Mouse (Mus musculus): Measurements from ENCODE around the gene Cacnb2. TPM values are rescaled to one million over a fixed set of nuclear protein-coding genes. Genes with fewer than 3 reads are reported as not detected.

The Cacnb2 gene
- polyA plus RNA-seq, 1 experiment = not detected

- Histone ChIP-seq H3K4me3 (ENCODE audit: insufficient read depth, low read depth, low read length) (no peak overlapping the region), H3K4me1 (ENCODE audit: control insufficient read depth, insufficient read depth, insufficient read length, low read length) (no peaks in the 10 kb centered on the region), H3K27ac (replicated peaks; ENCODE audit: low read depth, low read length) (no peak overlapping the region)
Observed at GRCm38 (mm10) chr2:14888406-14889195, 285.7 kb downstream of the Cacnb2 start.

- no peak overlapping the region for H3K27ac ChIP-seq (replicated peaks; ENCODE audit: low read depth, low read length)
- H3K4me1 ChIP-seq (ENCODE audit: control insufficient read depth, insufficient read depth, insufficient read length, low read length) = no peaks in the 10 kb centered on the region
- H3K4me3 ChIP-seq (ENCODE audit: insufficient read depth, low read depth, low read length) = no peak overlapping the region
Observed at GRCm38 (mm10) chr2:14903837-14904236, 300.9 kb downstream of the Cacnb2 start.

- no peaks in the 10 kb centered on the region for H3K4me1 ChIP-seq (ENCODE audit: control insufficient read depth, insufficient read depth, insufficient read length, low read length)
- H3K4me3 ChIP-seq (ENCODE audit: insufficient read depth, low read depth, low read length) = no peak overlapping the region
- H3K27ac ChIP-seq (replicated peaks; ENCODE audit: low read depth, low read length) = no peak overlapping the region
Observed at GRCm38 (mm10) chr2:14904865-14905264, 302.0 kb downstream of the Cacnb2 start.

- no peak overlapping the region for H3K4me3 ChIP-seq (ENCODE audit: insufficient read depth, low read depth, low read length)
- H3K4me1 ChIP-seq (ENCODE audit: control insufficient read depth, insufficient read depth, insufficient read length, low read length) = no peaks in the 10 kb centered on the region
- no peak overlapping the region for H3K27ac ChIP-seq (replicated peaks; ENCODE audit: low read depth, low read length)
Observed at GRCm38 (mm10) chr2:14907124-14907925, 304.4 kb downstream of the Cacnb2 start.

- H3K27ac ChIP-seq (replicated peaks; ENCODE audit: low read depth, low read length) = no peak overlapping the region
- no peak overlapping the region for H3K4me3 ChIP-seq (ENCODE audit: insufficient read depth, low read depth, low read length)
- H3K4me1 ChIP-seq (ENCODE audit: control insufficient read depth, insufficient read depth, insufficient read length, low read length) = no peaks in the 10 kb centered on the region
Observed at GRCm38 (mm10) chr2:14917585-14918247, 314.8 kb downstream of the Cacnb2 start.

GRCm38 (mm10) chr2:14929866-14930265 is 327.0 kb downstream of the Cacnb2 start:
- Histone ChIP-seq H3K4me1 (ENCODE audit: control insufficient read depth, insufficient read depth, insufficient read length, low read length) (no peaks in the 10 kb centered on the region), H3K4me3 (ENCODE audit: insufficient read depth, low read depth, low read length) (no peak overlapping the region), H3K27ac (replicated peaks; ENCODE audit: low read depth, low read length) (no peak overlapping the region)

- no peaks in the 10 kb centered on the region for H3K4me1 ChIP-seq (ENCODE audit: control insufficient read depth, insufficient read depth, insufficient read length, low read length)
- no peak overlapping the region for H3K4me3 ChIP-seq (ENCODE audit: insufficient read depth, low read depth, low read length)
- H3K27ac ChIP-seq (replicated peaks; ENCODE audit: low read depth, low read length) = no peak overlapping the region
Observed at GRCm38 (mm10) chr2:14931968-14932367, 329.1 kb downstream of the Cacnb2 start.

- Histone ChIP-seq H3K4me3 (ENCODE audit: insufficient read depth, low read depth, low read length) (no peak overlapping the region), H3K4me1 (ENCODE audit: control insufficient read depth, insufficient read depth, insufficient read length, low read length) (no peaks in the 10 kb centered on the region), H3K27ac (replicated peaks; ENCODE audit: low read depth, low read length) (no peak overlapping the region)
Observed at GRCm38 (mm10) chr2:14936492-14936891, 333.6 kb downstream of the Cacnb2 start.

GRCm38 (mm10) chr2:14942261-14942660 is 339.4 kb downstream of the Cacnb2 start:
- Histone ChIP-seq H3K27ac (replicated peaks; ENCODE audit: low read depth, low read length) (no peak overlapping the region), H3K4me3 (ENCODE audit: insufficient read depth, low read depth, low read length) (no peak overlapping the region), H3K4me1 (ENCODE audit: control insufficient read depth, insufficient read depth, insufficient read length, low read length) (peaks cover 2% of the 10 kb centered on the region; the same call in 1 of the 2 replicates)

- Histone ChIP-seq H3K27ac (replicated peaks; ENCODE audit: low read depth, low read length) (no peak overlapping the region), H3K4me1 (ENCODE audit: control insufficient read depth, insufficient read depth, insufficient read length, low read length) (peaks cover 2% of the 10 kb centered on the region; the same call in 1 of the 2 replicates), H3K4me3 (ENCODE audit: insufficient read depth, low read depth, low read length) (no peak overlapping the region)
Observed at GRCm38 (mm10) chr2:14943691-14944357, 340.9 kb downstream of the Cacnb2 start.

GRCm38 (mm10) chr2:14953090-14953489 is 350.2 kb downstream of the Cacnb2 start:
- H3K4me3 ChIP-seq (ENCODE audit: insufficient read depth, low read depth, low read length) = no peak overlapping the region
- no peaks in the 10 kb centered on the region for H3K4me1 ChIP-seq (ENCODE audit: control insufficient read depth, insufficient read depth, insufficient read length, low read length)
- no peak overlapping the region for H3K27ac ChIP-seq (replicated peaks; ENCODE audit: low read depth, low read length)

- Histone ChIP-seq H3K4me3 (ENCODE audit: insufficient read depth, low read depth, low read length) (no peak overlapping the region), H3K4me1 (ENCODE audit: control insufficient read depth, insufficient read depth, insufficient read length, low read length) (no peaks in the 10 kb centered on the region), H3K27ac (replicated peaks; ENCODE audit: low read depth, low read length) (no peak overlapping the region)
Observed at GRCm38 (mm10) chr2:14960963-14961488, 358.1 kb downstream of the Cacnb2 start.

- Histone ChIP-seq H3K4me3 (ENCODE audit: insufficient read depth, low read depth, low read length) (no peak overlapping the region), H3K4me1 (ENCODE audit: control insufficient read depth, insufficient read depth, insufficient read length, low read length) (no peaks in the 10 kb centered on the region)
Observed at GRCm38 (mm10) chr2:14961493-14961892, 358.6 kb downstream of the Cacnb2 start.

GRCm38 (mm10) chr2:14984029-14984428 is 381.1 kb downstream of the Cacnb2 start:
- Histone ChIP-seq H3K4me3 (ENCODE audit: insufficient read depth, low read depth, low read length) (no peak overlapping the region), H3K4me1 (ENCODE audit: control insufficient read depth, insufficient read depth, insufficient read length, low read length) (no peaks in the 10 kb centered on the region), H3K27ac (replicated peaks; ENCODE audit: low read depth, low read length) (no peak overlapping the region)

More at GRCm38 (mm10) chr2:14961493-14961892, 358.6 kb downstream of the Cacnb2 start:
- H3K27ac ChIP-seq (replicated peaks; ENCODE audit: low read depth, low read length) = no peak overlapping the region
